Mouse (Mus musculus): ENCODE data around the gene Adgrb3.

- TF ChIP-seq CTCF (IDR thresholded peaks at IDR 0.05; ENCODE audit: insufficient read depth, low read length): no peak
- no peak for TF ChIP-seq POLR2A (IDR thresholded peaks at IDR 0.05; ENCODE audit: borderline replicate concordance, extremely low read depth, low read depth, low read length)
These were observed 147.4 kb downstream of the Adgrb3 start for GRCm38 (mm10) chr1:25682118-25682517.

All from lung, adult 2 months (tissue).